Mouse (Mus musculus) cerebellum, adult 11 months (tissue): ENCODE results near the gene Il12rb1.
"Not testable (repeated sequence)": the region's sequence is repeated elsewhere in the genome, so short reads cannot be mapped to it uniquely, and the experiment has no call there.

Source experiments
- DNase-seq: peaks from one replicate; pipeline ENCODE4 v3.0.0; 2022

The Il12rb1 gene

GRCm38 (mm10) chr8:70801830-70802229 lies 6.4 kb upstream of the Il12rb1 start:
- DNase-seq: no peak

GRCm38 (mm10) chr8:70802786-70803510 lies 5.3 kb upstream of the Il12rb1 start:
- DNase-seq: no peak

GRCm38 (mm10) chr8:70803761-70804480 lies 4.3 kb upstream of the Il12rb1 start:
- no peak for DNase-seq

GRCm38 (mm10) chr8:70804481-70805206 lies 3.6 kb upstream of the Il12rb1 start, which contains the start of gene Mast3:
Gene Mast3 (minus strand): TSS chr8:70805054.
- no peak for DNase-seq

- DNase-seq: no peak
These were observed 1.7 kb upstream of the Il12rb1 start for GRCm38 (mm10) chr8:70806541-70806940.

- DNase-seq: no peak
These were observed 945 bp upstream of the Il12rb1 start for GRCm38 (mm10) chr8:70807304-70807703.

- DNase-seq: no peak
These were observed 879 bp downstream of the Il12rb1 start for GRCm38 (mm10) chr8:70808955-70809701.

- no peak for DNase-seq
These were observed 2.9 kb downstream of the Il12rb1 start for GRCm38 (mm10) chr8:70810962-70811680.

GRCm38 (mm10) chr8:70812055-70812454 lies 3.8 kb downstream of the Il12rb1 start:
- DNase-seq: no peak

GRCm38 (mm10) chr8:70812885-70813284 lies 4.6 kb downstream of the Il12rb1 start:
- no peak for DNase-seq

- DNase-seq: no peak
These were observed 8.4 kb downstream of the Il12rb1 start for GRCm38 (mm10) chr8:70816679-70817078.

- DNase-seq: no peak
These were observed 12.1 kb downstream of the Il12rb1 start for GRCm38 (mm10) chr8:70820101-70820935.

GRCm38 (mm10) chr8:70821399-70821962 lies 13.2 kb downstream of the Il12rb1 start:
- DNase-seq: no peak

- no peak for DNase-seq
These were observed 13.7 kb downstream of the Il12rb1 start for GRCm38 (mm10) chr8:70821992-70822391.

GRCm38 (mm10) chr8:70822594-70822993 lies 14.3 kb downstream of the Il12rb1 start:
- not testable (repeated sequence) for DNase-seq

- no peak for DNase-seq
These were observed 15.6 kb downstream of the Il12rb1 start for GRCm38 (mm10) chr8:70823802-70824201.

GRCm38 (mm10) chr8:70825816-70826215 lies 17.6 kb downstream of the Il12rb1 start:
- DNase-seq: no peak

GRCm38 (mm10) chr8:70827010-70827409 lies 18.8 kb downstream of the Il12rb1 start:
- DNase-seq: no peak

- no peak for DNase-seq
These were observed 19.5 kb downstream of the Il12rb1 start for GRCm38 (mm10) chr8:70827796-70828195.

- DNase-seq: no peak
These were observed 23.3 kb downstream of the Il12rb1 start for GRCm38 (mm10) chr8:70831517-70831916.

- DNase-seq: no peak
These were observed 24.1 kb downstream of the Il12rb1 start for GRCm38 (mm10) chr8:70832371-70832770.
